Mouse (Mus musculus) CH12.LX (cell line): ENCODE measurements around the gene Birc2. TPM values are rescaled to one million over a fixed set of nuclear protein-coding genes. Genes with fewer than 3 reads are reported as not detected.

Experiments
- DNase-seq: peaks from one replicate; pipeline ENCODE4 v3.0.0-alpha.2; 2013; ENCODE audit errors: extremely low read depth
- H3K27ac ChIP-seq: 2 replicates; pipeline ENCODE4 v1.5.1; 2012; ENCODE audit warnings: low read depth, mild to moderate bottlenecking, control low read depth, moderate library complexity; ENCODE audit not compliant: insufficient read depth
- H3K27me3 ChIP-seq: replicated peaks from 2 replicates; pipeline ENCODE3; 2012; ENCODE audit warnings: inconsistent platforms
- H3K36me3 ChIP-seq, 2 experiments: replicated peaks in 1 of 2; 2 replicates each; pipeline versions ENCODE3 to v1.6.1; 2012; ENCODE audit warnings: inconsistent platforms in 1 of 2, low read length in 1 of 2, mild to moderate bottlenecking in 1 of 2, mixed read lengths in 1 of 2, moderate library complexity in 1 of 2; ENCODE audit not compliant: control insufficient read depth in 1 of 2, insufficient read depth in 1 of 2
- H3K4me1 ChIP-seq, 2 experiments: 2 replicates each; pipeline ENCODE4 v1.6.1; 2012; ENCODE audit warnings: inconsistent platforms in 1 of 2, moderate library complexity in 1 of 2; ENCODE audit not compliant: insufficient read depth in 2 of 2, control insufficient read depth in 1 of 2
- H3K4me2 ChIP-seq: 2 replicates; pipeline ENCODE4 v1.6.1; 2012; ENCODE audit warnings: low read depth, mild to moderate bottlenecking, control low read depth; ENCODE audit not compliant: poor library complexity, insufficient read depth, severe bottlenecking
- H3K4me3 ChIP-seq, 3 experiments: fragments of 150-350 bp in 1 of 3; sonication (generic) in 1 of 3; replicated peaks in 1 of 3; 2 replicates each; pipeline versions ENCODE3 to v1.5.1; 2011 to 2012; ENCODE audit warnings: low read depth in 2 of 3, low read length in 2 of 3, mild to moderate bottlenecking in 2 of 3, moderate library complexity in 2 of 3, control low read depth in 1 of 3, improper control_type of control experiment in 1 of 3, inconsistent platforms in 1 of 3, mixed read lengths in 1 of 3; ENCODE audit not compliant: poor library complexity in 1 of 3
- H3K79me2 ChIP-seq: replicated peaks from 2 replicates; pipeline ENCODE4 v1.6.1; 2012; ENCODE audit warnings: mild to moderate bottlenecking, moderate library complexity; ENCODE audit not compliant: control insufficient read depth, poor library complexity, insufficient read depth, severe bottlenecking; ENCODE audit errors: extremely low read depth
- H3K9ac ChIP-seq: 2 replicates; pipeline ENCODE4 v1.6.1; 2012; ENCODE audit warnings: low read depth, mild to moderate bottlenecking, control low read depth, moderate library complexity; ENCODE audit not compliant: insufficient read depth
- H3K9me3 ChIP-seq: replicated peaks from 2 replicates; pipeline ENCODE3; 2012; ENCODE audit warnings: low read length, inconsistent platforms, mixed read lengths
- BHLHE40 ChIP-seq: IDR thresholded peaks from 2 replicates; pipeline ENCODE4 v1.6.1; 2011; ENCODE audit warnings: mild to moderate bottlenecking, low read depth, low read length, improper control_type of control experiment
- CHD1 ChIP-seq: IDR thresholded peaks from 2 replicates; pipeline ENCODE4 v1.6.1; 2012; ENCODE audit warnings: low read depth, low read length, improper control_type of control experiment, inconsistent platforms
- CHD2 ChIP-seq: IDR thresholded peaks from 2 replicates; pipeline ENCODE4 v1.6.1; 2011; ENCODE audit warnings: low read length, improper control_type of control experiment
- CTCF ChIP-seq, 2 experiments: IDR thresholded peaks in 1 of 2; conservative IDR thresholded peaks in 1 of 2; 2 replicates each; pipeline ENCODE4 v1.5.1; 2011 to 2012; ENCODE audit warnings: low read depth in 2 of 2, low read length in 2 of 2, improper control_type of control experiment in 1 of 2, inconsistent platforms in 1 of 2, mild to moderate bottlenecking in 1 of 2, moderate library complexity in 1 of 2
- ELF1 ChIP-seq: IDR thresholded peaks from 2 replicates; pipeline ENCODE4 v1.6.1; 2014; ENCODE audit warnings: low read depth, mild to moderate bottlenecking, inconsistent platforms, low read length, improper control_type of control experiment
- ETS1 ChIP-seq: conservative IDR thresholded peaks from 2 replicates; pipeline ENCODE4 v1.6.1; 2012; ENCODE audit warnings: low read depth, mild to moderate bottlenecking, inconsistent platforms, low read length, improper control_type of control experiment, moderate library complexity
- GABPA ChIP-seq: IDR thresholded peaks from 2 replicates; pipeline ENCODE4 v1.6.1; 2012; ENCODE audit warnings: low read depth, low read length, improper control_type of control experiment, inconsistent platforms; ENCODE audit not compliant: insufficient replicate concordance
- HCFC1 ChIP-seq: IDR thresholded peaks from 2 replicates; pipeline ENCODE4 v1.6.1; 2012; ENCODE audit warnings: low read depth, mild to moderate bottlenecking, inconsistent platforms, low read length, improper control_type of control experiment
- JUN ChIP-seq: IDR thresholded peaks from 2 replicates; pipeline ENCODE4 v1.6.1; 2011; ENCODE audit warnings: low read depth, mild to moderate bottlenecking, low read length, improper control_type of control experiment, moderate library complexity; ENCODE audit not compliant: insufficient read depth
- JUND ChIP-seq: conservative IDR thresholded peaks from 2 replicates; pipeline ENCODE4 v1.6.1; 2011; ENCODE audit warnings: low read depth, low read length, improper control_type of control experiment
- KAT2A ChIP-seq: IDR thresholded peaks from 2 replicates; pipeline ENCODE4 v1.6.1; 2012; ENCODE audit warnings: low read length, improper control_type of control experiment, inconsistent platforms; ENCODE audit not compliant: insufficient replicate concordance
- MEF2A ChIP-seq: IDR thresholded peaks from 2 replicates; pipeline ENCODE4 v1.6.1; 2014; ENCODE audit warnings: low read depth, mild to moderate bottlenecking, inconsistent platforms, low read length, improper control_type of control experiment, borderline replicate concordance
- MXI1 ChIP-seq: IDR thresholded peaks from 2 replicates; pipeline ENCODE4 v1.6.1; 2011; ENCODE audit warnings: mild to moderate bottlenecking, low read depth, low read length, improper control_type of control experiment
- NELFE ChIP-seq: IDR thresholded peaks from 2 replicates; pipeline ENCODE4 v1.6.1; 2011; ENCODE audit warnings: low read depth, low read length, improper control_type of control experiment
- NRF1 ChIP-seq: IDR thresholded peaks from 2 replicates; pipeline ENCODE4 v1.6.1; 2014; ENCODE audit warnings: low read depth, mild to moderate bottlenecking, inconsistent platforms, low read length, improper control_type of control experiment, moderate library complexity
- POLR2A ChIP-seq: IDR thresholded peaks from 2 replicates; pipeline ENCODE4 v1.6.1; 2011; ENCODE audit warnings: low read depth, mild to moderate bottlenecking, improper control_type of control experiment, low read length
- POLR2AphosphoS2 ChIP-seq: IDR thresholded peaks from 2 replicates; pipeline ENCODE4 v1.6.1; 2011; ENCODE audit warnings: low read depth, low read length, improper control_type of control experiment
- RAD21 ChIP-seq: IDR thresholded peaks from 2 replicates; pipeline ENCODE4 v1.6.1; 2011; ENCODE audit warnings: low read depth, mild to moderate bottlenecking, low read length, improper control_type of control experiment, moderate library complexity
- RCOR1 ChIP-seq: conservative IDR thresholded peaks from 2 replicates; pipeline ENCODE4 v1.6.1; 2012; ENCODE audit warnings: low read depth, mild to moderate bottlenecking, inconsistent platforms, low read length, improper control_type of control experiment
- SMC3 ChIP-seq: IDR thresholded peaks from 2 replicates; pipeline ENCODE4 v1.6.1; 2011; ENCODE audit warnings: low read depth, low read length, improper control_type of control experiment
- USF1 ChIP-seq: IDR thresholded peaks from 2 replicates; pipeline ENCODE4 v1.6.1; 2014; ENCODE audit warnings: low read depth, mild to moderate bottlenecking, inconsistent platforms, low read length, improper control_type of control experiment
- USF2 ChIP-seq: conservative IDR thresholded peaks from 2 replicates; pipeline ENCODE4 v1.6.1; 2011; ENCODE audit warnings: low read depth, low read length, improper control_type of control experiment
- ZMIZ1 ChIP-seq: IDR thresholded peaks from 2 replicates; pipeline ENCODE4 v1.6.1; 2012; ENCODE audit warnings: low read depth, mild to moderate bottlenecking, inconsistent platforms, low read length, improper control_type of control experiment
- ZNF384 ChIP-seq: IDR thresholded peaks from 2 replicates; pipeline ENCODE4 v1.6.1; 2012; ENCODE audit warnings: low read depth, low read length, improper control_type of control experiment, inconsistent platforms
- dilution Hi-C: fragments of 300-500 bp; cut with MboI; formaldehyde crosslinking; loops from 2 replicates; pipeline ENCODE4 v1.14.3; 2020; ENCODE audit warnings: low sequenced_read_pairs; ENCODE audit not compliant: extremely low pct_unique_long_range_greater_than_20kb, extremely low pct_ligation_motif_present
- in situ Hi-C: fragments of 300-500 bp; cut with MboI; formaldehyde crosslinking; loops from 3 replicates; pipeline ENCODE4 v1.14.3; 2019; ENCODE audit warnings: low sequenced_read_pairs, low pct_ligation_motif_present, low pct_unique_long_range_greater_than_20kb, mixed read lengths
- polyA plus RNA-seq: library from polyadenylated mRNA; unstranded; fragments of >175 nt; gene quantifications from 2 replicates; pipeline ENCODE4 v1.2.1, GENCODE M21; 2012; ENCODE audit warnings: low read depth; ENCODE audit not compliant: insufficient read length
- total RNA-seq, 2 experiments: library from RNA; depleted of rRNA; stranded (reverse); fragments of 300-350 nt in 1 of 2; fragments of >200 nt in 1 of 2; gene quantifications; 2 replicates each; pipeline ENCODE4 v1.2.3; 2012 to 2014

The Birc2 gene
- total and polyA plus RNA-seq, 3 experiments, result 43.4 to 134 (median 94.7) TPM

DNA sequence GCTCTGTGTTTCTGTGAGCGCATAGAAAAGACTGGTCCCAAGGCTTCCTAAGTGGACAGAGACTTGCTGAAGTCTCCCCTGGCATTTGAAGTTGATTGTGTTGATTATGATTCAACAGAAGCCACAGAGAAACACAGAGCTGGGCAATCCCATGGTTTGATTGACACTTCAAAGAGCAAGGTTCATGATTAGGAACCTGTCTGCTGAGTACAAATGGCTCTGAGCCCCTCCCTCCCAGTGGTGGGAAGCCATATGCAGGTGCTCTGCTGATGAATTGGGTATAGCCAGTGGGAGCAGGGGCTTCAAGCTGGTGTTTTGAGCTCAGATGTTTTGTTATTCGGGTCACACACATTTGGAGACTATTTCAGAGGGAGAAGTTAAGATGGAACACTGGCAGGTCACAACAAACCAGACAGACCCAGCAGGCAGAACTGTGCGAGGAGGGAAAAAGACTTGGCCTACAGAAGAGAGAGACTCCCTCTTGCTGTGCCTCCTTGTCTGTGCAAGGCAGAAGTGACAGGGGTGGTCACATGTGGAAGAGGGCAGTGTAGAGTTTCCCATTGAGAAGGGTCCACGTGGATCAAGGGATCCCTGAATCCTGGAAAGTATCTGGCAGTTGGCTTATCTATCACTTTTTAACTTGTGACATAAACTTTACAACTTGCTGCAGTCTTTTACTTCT, 64.0 kb downstream of the Birc2 start:
- in situ Hi-C loops, result loop anchor here (5.0 kb wide), 1 partner anchor 59 kb away; no protein-coding TSS in a partner anchor
- Histone ChIP-seq H3K27me3 (no peaks in the 10 kb centered on the region), H3K36me3 (peaks cover 72 to 98% of the 10 kb centered on the region in 2 experiments), H3K4me3 (no peak overlapping the region), H3K4me2 (no peak overlapping the region), H3K79me2 (peaks cover 46% of the 10 kb centered on the region), H3K9me3 (no peaks in the 10 kb centered on the region), H3K9ac (no peak overlapping the region), H3K27ac (no peak overlapping the region), H3K4me1 (peaks cover 7 to 63% of the 10 kb centered on the region in 2 experiments)
- TF ChIP-seq USF2, result no peak
- no peak for TF ChIP-seq POLR2A
- TF ChIP-seq ELF1, result no peak
- no peak for TF ChIP-seq RCOR1
- TF ChIP-seq USF1, result no peak
- TF ChIP-seq GABPA, result no peak
- TF ChIP-seq ETS1, result no peak
- TF ChIP-seq RAD21, result no peak
- DNase-seq, result no peak
- dilution Hi-C loops, result no loop called here

DNA sequence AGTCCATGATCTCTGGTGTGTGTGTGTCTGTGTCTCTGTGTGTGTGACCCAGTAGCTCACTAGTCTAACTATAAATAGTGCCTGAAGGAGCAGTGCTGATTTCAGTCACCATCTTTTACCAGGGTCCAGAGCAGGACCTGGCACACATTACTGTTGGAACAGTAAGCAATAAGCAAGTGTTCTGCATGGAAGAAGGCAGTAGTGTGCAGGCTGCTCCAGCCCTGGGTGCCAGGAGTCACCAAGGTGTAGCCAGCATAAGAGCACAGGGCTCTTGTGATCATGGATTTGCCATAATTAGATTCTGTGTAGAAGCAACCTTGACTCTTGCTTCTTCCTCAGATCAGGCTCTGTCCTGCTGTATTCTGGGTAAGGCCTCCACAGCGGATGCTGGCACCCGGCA, 64.5 kb downstream of the Birc2 start:
- Histone ChIP-seq H3K4me1 (peaks cover 13 to 68% of the 10 kb centered on the region in 2 experiments), H3K27ac (no peak overlapping the region), H3K4me3 (no peak overlapping the region), H3K36me3 (peaks cover 68 to 98% of the 10 kb centered on the region in 2 experiments), H3K9me3 (no peaks in the 10 kb centered on the region), H3K9ac (no peak overlapping the region), H3K4me2 (no peak overlapping the region)
- in situ Hi-C loops (loop anchor here (5.0 kb wide), 1 partner anchor 60 kb away; no protein-coding TSS in a partner anchor), dilution Hi-C loops (no loop called here)
- DNase-seq, result no peak
- no peak for TF ChIP-seq BHLHE40
- TF ChIP-seq JUND, result no peak
- TF ChIP-seq ZNF384, result no peak
- no peak for TF ChIP-seq POLR2AphosphoS2
- TF ChIP-seq MXI1, result no peak
- no peak for TF ChIP-seq USF2
- no peak for TF ChIP-seq HCFC1
- no peak for TF ChIP-seq JUN
- no peak for TF ChIP-seq ETS1
- no peak for TF ChIP-seq CTCF (conservative IDR thresholded peaks at IDR 0.05 in 1 of 2, IDR thresholded peaks at IDR 0.05 in 1 of 2; ENCODE audit: low read depth in 2 of 2, low read length in 2 of 2)
- TF ChIP-seq SMC3, result no peak
- no peak for TF ChIP-seq NELFE
- no peak for TF ChIP-seq NRF1
- no peak for TF ChIP-seq KAT2A
- no peak for TF ChIP-seq MEF2A
- TF ChIP-seq ZMIZ1, result no peak
- no peak for TF ChIP-seq CHD2
- no peak for TF ChIP-seq POLR2A
- TF ChIP-seq CHD1, result no peak
- TF ChIP-seq, all 38 proteins: peak for 0
- Histone ChIP-seq H3K27me3 (no peaks in the 10 kb centered on the region), H3K79me2 (peaks cover 46% of the 10 kb centered on the region)
